Mouse (Mus musculus) liver, embryonic 15.5 days (tissue): ENCODE data around the gene Rtn4rl1. TPM values are rescaled to one million over a fixed set of nuclear protein-coding genes. Genes with fewer than 3 reads are reported as not detected.
A peak's percentile ranks its signal among the peaks of the same experiment; 100 is the strongest.

ENCODE experiments used
- ATAC-seq: fragments of 200-750 bp; cut with Nextera tagmentation; 2 replicates; pipeline ENCODE4 v1.8.0; 2017; ENCODE audit warnings: moderate number of reproducible peaks, mild to moderate bottlenecking, moderate library complexity; ENCODE audit not compliant: insufficient read depth
- H3K27ac ChIP-seq: fragments of 300-500 bp; sonication (generic); replicated peaks from 2 replicates; pipeline ENCODE4 v1.5.1; 2015; ENCODE audit warnings: mild to moderate bottlenecking, inconsistent platforms
- H3K27me3 ChIP-seq: fragments of 300-500 bp; sonication (generic); 2 replicates; pipeline ENCODE4 v1.6.1; 2015; ENCODE audit warnings: mild to moderate bottlenecking, inconsistent platforms
- H3K36me3 ChIP-seq: fragments of 300-500 bp; sonication (generic); replicated peaks from 2 replicates; pipeline ENCODE4 v1.6.1; 2015; ENCODE audit warnings: moderate library complexity, mild to moderate bottlenecking, inconsistent platforms
- H3K4me1 ChIP-seq: fragments of 300-500 bp; sonication (generic); replicated peaks from 2 replicates; pipeline ENCODE4 v1.6.1; 2015; ENCODE audit warnings: inconsistent platforms
- H3K4me2 ChIP-seq: fragments of 300-500 bp; sonication (generic); 2 replicates; pipeline ENCODE4 v1.6.1; 2015; ENCODE audit warnings: moderate library complexity, mild to moderate bottlenecking, inconsistent platforms
- H3K4me3 ChIP-seq: fragments of 300-500 bp; sonication (generic); replicated peaks from 2 replicates; pipeline ENCODE4 v1.5.1; 2015; ENCODE audit warnings: mild to moderate bottlenecking, inconsistent platforms
- H3K9ac ChIP-seq: fragments of 300-500 bp; sonication (generic); 2 replicates; pipeline ENCODE4 v1.6.1; 2015; ENCODE audit warnings: moderate library complexity, mild to moderate bottlenecking, inconsistent platforms
- H3K9me3 ChIP-seq: fragments of 300-500 bp; sonication (generic); replicated peaks from 2 replicates; pipeline ENCODE4 v1.6.1; 2016; ENCODE audit warnings: inconsistent platforms
- WGBS: fragments of 180-500 bp; shearing (Covaris S2); methylation state at CpG from one replicate; pipeline ENCODE4 v1.1.7; 2015; ENCODE audit warnings: mixed read lengths; ENCODE audit not compliant: insufficient replicate concordance; 5-methylcytosine and 5-hydroxymethylcytosine counted together
- polyA plus RNA-seq: library from polyadenylated mRNA; unstranded; fragments of >200 nt; fragmentation: Nextera tagmentation; extraction: Ambion mirVana; gene quantifications from 2 replicates; pipeline ENCODE4 v1.2.1, GENCODE M21; 2015

The Rtn4rl1 gene
- polyA plus RNA-seq, 1 experiment from 2014 or later, result 0.88 TPM

DNA sequence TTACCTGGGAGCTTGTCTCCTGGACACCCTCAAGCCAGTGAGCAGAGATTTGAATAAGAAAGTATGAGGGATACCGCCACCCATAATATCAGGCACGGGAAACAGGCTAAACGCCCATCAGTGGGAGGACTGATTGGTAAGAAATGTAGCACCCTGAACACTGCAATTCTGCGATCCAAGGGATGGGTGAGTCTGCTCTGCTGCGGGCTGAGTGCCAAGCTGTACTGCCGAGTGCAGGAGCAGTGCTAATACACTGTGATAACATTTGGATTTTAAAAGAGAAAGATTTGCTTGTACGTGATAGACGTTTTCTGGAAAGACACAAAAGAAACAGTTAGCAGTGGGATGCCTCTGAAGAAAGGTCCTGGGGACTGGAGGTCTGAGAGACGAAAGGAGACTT is 26.5 kb downstream of the Rtn4rl1 start:
- 55% methylated on average over 9 of the region's 9 CpGs for WGBS
- no peak overlapping the region for H3K9ac ChIP-seq
- no peaks in the 10 kb centered on the region for H3K9me3 ChIP-seq
- peaks cover 20% of the 10 kb centered on the region for H3K4me1 ChIP-seq
- ATAC-seq, result no peak
- H3K4me3 ChIP-seq, result no peak overlapping the region
- peaks cover 24% of the 10 kb centered on the region; the same call in 1 of the 2 replicates for H3K27me3 ChIP-seq
- H3K27ac ChIP-seq, result no peak overlapping the region
- H3K36me3 ChIP-seq, result no peaks in the 10 kb centered on the region
- H3K4me2 ChIP-seq, result no peak overlapping the region

DNA sequence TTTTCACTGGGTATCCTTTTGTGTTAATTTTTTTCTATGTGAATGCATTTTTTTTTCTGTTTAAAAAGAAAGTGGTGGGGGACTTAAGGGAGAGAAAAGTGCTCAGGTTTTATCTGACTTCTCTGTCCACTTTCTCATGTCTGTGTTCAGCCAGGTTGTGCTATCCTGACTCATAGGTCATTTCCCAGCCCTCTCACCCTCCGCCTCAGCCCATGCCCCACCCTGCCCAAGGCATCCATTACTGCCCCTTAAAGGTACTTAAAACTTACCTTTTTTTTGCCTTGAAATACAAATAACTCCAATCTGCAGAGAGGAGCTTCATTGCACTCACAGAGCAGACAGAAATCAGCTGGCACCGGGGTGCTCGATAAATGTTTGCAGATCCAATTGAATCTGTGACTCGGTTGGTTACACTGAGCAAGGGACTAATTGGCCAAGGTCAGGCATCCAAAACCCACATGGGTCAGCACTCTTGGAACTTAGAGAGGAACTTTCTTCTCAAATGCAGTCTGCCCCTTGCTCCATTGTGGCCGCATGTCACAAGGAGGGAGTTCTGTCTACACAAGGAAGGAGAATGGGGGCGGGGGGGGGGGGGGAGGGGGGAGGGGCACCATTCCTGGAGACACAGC is 27.0 kb downstream of the Rtn4rl1 start:
- WGBS, result 58% methylated on average over 6 of the region's 6 CpGs
- no peak overlapping the region for H3K4me2 ChIP-seq
- H3K36me3 ChIP-seq, result no peaks in the 10 kb centered on the region
- H3K9ac ChIP-seq, result no peak overlapping the region
- H3K27me3 ChIP-seq, result peaks cover 24% of the 10 kb centered on the region; the same call in 1 of the 2 replicates
- no peak for ATAC-seq
- no peaks in the 10 kb centered on the region for H3K9me3 ChIP-seq
- H3K4me3 ChIP-seq, result no peak overlapping the region
- H3K4me1 ChIP-seq, result peaks cover 16% of the 10 kb centered on the region
- H3K27ac ChIP-seq, result no peak overlapping the region

DNA sequence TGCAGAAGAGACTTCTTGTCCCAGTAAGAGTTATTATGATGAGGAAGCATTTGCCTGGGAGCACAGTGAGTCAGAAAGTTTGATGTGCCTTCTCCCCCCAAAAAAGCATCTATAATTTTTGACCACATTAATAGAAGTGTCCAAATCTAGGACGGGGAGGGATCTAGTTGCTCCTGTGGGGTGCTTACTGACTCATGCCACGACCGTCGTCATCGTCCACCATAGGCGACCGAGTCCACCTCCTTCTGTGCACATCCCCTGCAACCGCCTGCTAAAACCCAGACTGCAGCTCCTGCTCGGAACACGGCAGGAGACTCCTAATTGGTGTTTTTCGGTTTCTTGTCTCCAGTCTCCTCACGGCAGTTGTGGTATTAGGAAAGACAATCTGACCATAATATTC is 30.5 kb downstream of the Rtn4rl1 start:
- H3K4me2 ChIP-seq, result no peak overlapping the region
- ATAC-seq, result no peak
- no peak overlapping the region for H3K4me3 ChIP-seq
- H3K27ac ChIP-seq, result no peak overlapping the region
- H3K9me3 ChIP-seq, result no peaks in the 10 kb centered on the region
- no peak overlapping the region for H3K9ac ChIP-seq
- no peaks in the 10 kb centered on the region for H3K36me3 ChIP-seq
- WGBS, result 79% methylated on average over 12 of the region's 12 CpGs
- H3K27me3 ChIP-seq, result peaks cover 33% of the 10 kb centered on the region; the same call in 1 of the 2 replicates
- H3K4me1 ChIP-seq, result peaks cover 14% of the 10 kb centered on the region

DNA sequence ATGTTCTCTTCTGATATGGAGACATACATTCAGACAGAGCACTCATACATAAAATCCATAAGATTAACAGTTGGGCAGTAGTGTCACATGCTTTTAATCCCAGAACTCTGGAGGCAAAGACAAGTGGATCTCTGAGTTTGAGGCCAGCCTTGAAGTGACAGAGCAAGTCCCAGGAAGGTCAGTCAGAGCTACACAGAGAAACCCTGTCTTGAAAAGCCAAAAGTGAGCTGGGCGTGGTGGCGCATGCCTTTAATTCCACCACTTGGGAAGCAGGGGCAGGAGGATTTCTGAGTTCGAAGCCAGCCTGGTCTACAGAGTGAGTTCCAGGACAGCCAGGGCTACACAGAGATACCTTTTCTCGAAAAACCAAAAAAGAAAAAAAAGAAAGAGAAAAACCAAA is 31.3 kb downstream of the Rtn4rl1 start:
- no peak overlapping the region for H3K4me3 ChIP-seq
- no peaks in the 10 kb centered on the region for H3K9me3 ChIP-seq
- H3K9ac ChIP-seq, result no peak overlapping the region
- WGBS, result 78% methylated on average over 4 of the region's 4 CpGs
- H3K4me2 ChIP-seq, result no peak overlapping the region
- no peak for ATAC-seq
- no peak overlapping the region for H3K27ac ChIP-seq
- H3K27me3 ChIP-seq, result peaks cover 41% of the 10 kb centered on the region; the same call in 1 of the 2 replicates
- H3K4me1 ChIP-seq, result peaks cover 8% of the 10 kb centered on the region; the same call in 1 of the 2 replicates
- H3K36me3 ChIP-seq, result no peaks in the 10 kb centered on the region

DNA sequence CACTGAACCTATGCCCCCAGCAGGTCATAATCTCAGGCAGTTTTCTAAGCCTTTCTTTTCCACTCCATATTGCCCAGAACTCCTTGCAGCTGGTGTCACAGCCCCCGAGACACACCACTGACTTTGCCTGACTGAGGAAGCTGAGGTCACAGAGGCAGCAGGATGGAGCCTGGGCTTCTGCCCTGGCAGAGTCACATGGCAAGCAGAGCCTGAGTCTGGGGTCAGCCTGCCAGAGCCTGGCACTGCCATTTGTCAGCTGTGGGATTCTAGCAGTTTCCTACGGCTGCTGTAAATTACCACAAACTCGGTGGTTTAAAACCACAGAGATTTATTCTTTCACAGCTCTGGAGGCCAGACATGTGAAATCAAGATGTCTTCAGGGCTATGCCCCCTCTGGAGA is 34.0 kb downstream of the Rtn4rl1 start:
- Histone ChIP-seq H3K9me3 (no peaks in the 10 kb centered on the region), H3K4me3 (no peak overlapping the region), H3K4me2 (no peak overlapping the region), H3K27me3 (peaks cover 54% of the 10 kb centered on the region), H3K36me3 (no peaks in the 10 kb centered on the region), H3K4me1 (peaks cover 12% of the 10 kb centered on the region), H3K27ac (no peak overlapping the region), H3K9ac (no peak overlapping the region)
- WGBS, result 13% methylated on average over 3 of the region's 3 CpGs
- no peak for ATAC-seq

DNA sequence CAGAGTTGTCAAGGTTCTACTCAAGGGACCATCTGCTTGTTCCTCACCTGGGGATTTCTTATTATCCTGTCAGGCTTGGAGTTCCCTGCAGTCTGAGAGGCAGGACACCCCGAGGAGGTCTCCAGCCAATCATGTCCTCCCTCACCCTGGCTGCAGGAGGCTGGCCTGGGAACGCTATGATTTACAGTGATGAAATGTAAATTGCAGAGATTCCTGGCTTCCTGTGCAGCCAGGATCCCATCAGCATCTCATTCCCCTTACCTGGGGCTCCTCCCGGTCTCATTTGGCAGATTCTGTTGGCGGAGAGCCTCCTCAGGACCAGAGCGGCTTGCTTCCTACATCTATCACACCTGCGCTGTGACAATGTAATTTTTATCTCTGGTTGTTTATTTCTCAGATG is 35.7 kb downstream of the Rtn4rl1 start:
- Histone ChIP-seq H3K4me3 (no peak overlapping the region), H3K36me3 (no peaks in the 10 kb centered on the region), H3K9ac (no peak overlapping the region), H3K9me3 (no peaks in the 10 kb centered on the region), H3K27ac (no peak overlapping the region), H3K27me3 (peaks cover 59% of the 10 kb centered on the region), H3K4me2 (no peak overlapping the region), H3K4me1 (peaks cover 29% of the 10 kb centered on the region)
- ATAC-seq, result no peak
- WGBS, result 67% methylated on average over 6 of the region's 6 CpGs

DNA sequence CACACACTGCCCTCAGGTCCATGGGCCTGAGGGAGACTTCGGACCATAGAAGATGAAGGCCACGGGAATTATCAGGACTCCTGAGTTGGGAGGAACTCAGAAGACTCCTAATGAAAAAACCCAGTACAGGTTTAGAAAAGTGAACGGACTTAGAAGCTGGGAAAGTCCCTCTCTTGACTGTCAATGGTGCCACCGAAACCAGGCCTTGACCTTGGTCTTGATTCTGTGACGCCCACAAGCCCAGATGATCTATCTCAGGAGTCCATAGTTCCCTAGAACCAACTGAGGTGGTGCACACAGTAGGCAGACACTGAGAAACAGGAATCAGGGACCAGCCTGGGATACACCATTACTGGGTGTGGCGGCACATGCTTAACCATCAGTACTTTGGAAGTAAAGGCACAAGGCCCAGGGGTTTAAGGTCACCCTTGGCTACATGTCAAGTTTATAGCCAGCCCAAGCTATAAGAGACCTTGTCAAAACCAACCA is 36.7 kb downstream of the Rtn4rl1 start:
- WGBS, result 68% methylated on average over 6 of the region's 6 CpGs
- H3K36me3 ChIP-seq, result no peaks in the 10 kb centered on the region
- H3K4me3 ChIP-seq, result no peak overlapping the region
- H3K9ac ChIP-seq, result no peak overlapping the region
- H3K27ac ChIP-seq, result no peak overlapping the region
- peaks cover 39% of the 10 kb centered on the region for H3K4me1 ChIP-seq
- no peak for ATAC-seq
- H3K4me2 ChIP-seq, result no peak overlapping the region
- H3K9me3 ChIP-seq, result no peaks in the 10 kb centered on the region
- peaks cover 66% of the 10 kb centered on the region for H3K27me3 ChIP-seq

DNA sequence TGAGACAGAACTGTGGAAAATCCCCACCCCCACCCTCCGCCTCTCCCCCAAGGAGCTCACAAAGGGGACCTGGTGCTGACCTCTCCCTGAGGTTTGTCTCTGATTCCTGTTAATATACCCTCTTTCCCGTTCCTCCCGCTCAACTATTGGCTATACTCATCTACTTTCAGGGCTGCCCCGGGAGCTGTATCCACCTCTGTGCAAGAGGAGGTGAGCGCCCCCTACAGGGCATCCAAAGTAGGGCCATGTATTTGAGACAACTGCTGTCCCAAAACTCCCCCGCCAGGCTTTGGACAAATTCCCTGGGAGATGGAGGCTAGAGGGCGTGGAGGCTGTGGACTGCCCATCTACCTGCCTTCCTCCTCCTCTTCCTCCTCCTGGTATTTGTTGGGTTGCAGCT is 38.2 kb downstream of the Rtn4rl1 start:
- Histone ChIP-seq H3K4me2 (peak overlapping the region; percentile 13), H3K4me3 (no peak overlapping the region), H3K4me1 (peaks cover 49% of the 10 kb centered on the region), H3K27ac (no peak overlapping the region), H3K9ac (no peak overlapping the region), H3K27me3 (peaks cover 78% of the 10 kb centered on the region), H3K9me3 (no peaks in the 10 kb centered on the region), H3K36me3 (no peaks in the 10 kb centered on the region)
- WGBS, result 12% methylated on average over 7 of the region's 7 CpGs
- ATAC-seq, result no peak

DNA sequence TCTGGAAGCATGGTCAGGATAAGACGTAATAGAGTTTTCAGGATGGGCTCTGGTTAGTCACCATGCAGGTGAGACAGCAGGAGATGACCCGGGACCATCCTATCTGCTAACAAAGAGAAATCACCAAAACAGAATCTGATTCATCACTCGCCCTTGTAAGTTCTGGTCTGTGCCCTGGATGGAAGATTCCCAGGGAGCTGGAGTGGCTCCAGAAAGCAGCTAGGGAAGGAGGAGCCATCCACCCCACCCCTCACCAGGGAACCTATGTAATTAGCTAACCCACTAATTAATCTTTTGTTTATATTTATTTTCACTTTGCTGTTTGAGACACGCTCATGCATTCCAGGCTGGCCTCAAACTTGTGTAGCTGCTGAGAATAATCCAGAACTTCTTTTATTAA is 38.9 kb downstream of the Rtn4rl1 start:
- H3K4me1 ChIP-seq, result peaks cover 49% of the 10 kb centered on the region
- no peak overlapping the region for H3K4me2 ChIP-seq
- no peak overlapping the region for H3K9ac ChIP-seq
- H3K4me3 ChIP-seq, result no peak overlapping the region
- peaks cover 80% of the 10 kb centered on the region for H3K27me3 ChIP-seq
- H3K9me3 ChIP-seq, result no peaks in the 10 kb centered on the region
- H3K36me3 ChIP-seq, result no peaks in the 10 kb centered on the region
- 63% methylated on average over 4 of the region's 4 CpGs for WGBS
- no peak for ATAC-seq
- H3K27ac ChIP-seq, result no peak overlapping the region

DNA sequence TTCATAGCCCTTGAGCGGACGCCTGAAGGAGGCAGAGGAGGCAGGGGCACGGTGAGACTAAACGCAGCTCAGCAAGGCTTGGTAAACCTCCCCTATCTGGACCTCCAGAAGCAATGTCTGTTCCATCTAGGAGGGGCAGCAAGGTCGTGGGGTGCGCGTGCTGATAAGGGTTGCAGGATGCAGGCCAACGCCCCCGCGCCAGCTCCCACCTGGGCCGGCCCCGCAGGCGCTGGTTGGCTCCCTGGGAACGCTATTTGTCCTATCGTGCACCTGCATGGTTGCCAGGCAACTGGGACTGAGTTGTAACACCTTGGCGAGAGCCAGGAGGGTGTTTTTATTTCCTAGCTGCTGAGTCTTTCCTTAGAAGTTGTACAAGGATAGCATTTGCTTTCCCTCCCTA is 41.2 kb downstream of the Rtn4rl1 start:
- peaks cover 49% of the 10 kb centered on the region for H3K4me1 ChIP-seq

DNA sequence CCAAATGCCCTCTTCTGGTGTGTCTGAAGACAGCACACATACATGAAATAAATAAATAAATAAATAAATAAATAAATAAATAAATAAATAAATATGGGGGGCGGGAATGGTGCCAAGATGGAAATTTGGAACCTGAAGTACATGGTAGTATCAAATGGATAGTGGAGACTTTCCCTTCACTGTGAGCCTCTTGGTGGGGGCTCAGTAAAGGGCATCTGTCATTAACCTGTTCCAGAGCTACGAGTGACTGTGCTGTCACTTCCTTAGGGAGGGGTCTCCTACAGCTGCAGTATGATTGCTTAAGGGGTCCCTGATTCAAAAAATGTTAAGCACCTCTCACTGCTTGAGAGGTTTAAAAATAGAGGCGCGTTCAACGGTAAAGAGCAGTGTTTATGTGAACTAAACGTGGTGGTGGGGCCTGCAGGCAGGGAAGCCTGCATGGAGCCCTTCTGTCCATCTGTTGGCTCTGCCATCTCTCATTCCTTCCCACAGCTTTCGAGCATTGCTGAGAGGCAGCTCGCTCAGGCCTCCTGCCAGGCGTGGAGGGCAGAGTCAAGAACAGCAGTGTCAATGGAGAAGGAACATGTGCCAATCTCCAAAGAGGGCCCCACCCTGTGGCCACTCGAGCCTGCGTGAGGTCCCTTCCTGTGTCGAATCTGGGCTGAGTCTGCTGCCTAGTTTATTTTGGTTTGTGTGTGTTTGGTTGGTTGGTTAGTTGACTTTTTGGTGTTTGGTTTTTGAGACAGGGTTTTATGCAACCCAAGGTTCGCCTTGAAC is 46.8 kb downstream of the Rtn4rl1 start:
- no peaks in the 10 kb centered on the region for H3K36me3 ChIP-seq
- peaks cover 22% of the 10 kb centered on the region for H3K27me3 ChIP-seq
- 51% methylated on average over 13 of the region's 13 CpGs for WGBS
- peaks cover 42% of the 10 kb centered on the region for H3K4me1 ChIP-seq
- no peak for ATAC-seq
- no peak overlapping the region for H3K27ac ChIP-seq
- no peak overlapping the region for H3K9ac ChIP-seq
- no peak overlapping the region for H3K4me3 ChIP-seq
- H3K9me3 ChIP-seq, result no peaks in the 10 kb centered on the region
- H3K4me2 ChIP-seq, result no peak overlapping the region

More for the DNA sequence above, 41.2 kb downstream of the Rtn4rl1 start:
- WGBS, result 4% methylated on average over 16 of the region's 16 CpGs
- Histone ChIP-seq H3K4me3 (peak overlapping the region; percentile 14; the same call in 1 of the 2 replicates), H3K9ac (no peak overlapping the region), H3K27me3 (peaks cover 61% of the 10 kb centered on the region), H3K9me3 (no peaks in the 10 kb centered on the region), H3K4me2 (peak overlapping the region; percentile 51), H3K36me3 (no peaks in the 10 kb centered on the region), H3K27ac (peak overlapping the region; percentile 51)
- peak; percentile 95 for ATAC-seq
